Mouse (Mus musculus) heart, adult 2 months (tissue): ENCODE data around the gene Tmem211. TPM values are rescaled to one million over a fixed set of nuclear protein-coding genes. Genes with fewer than 3 reads are reported as not detected.

Experiments
- DNase-seq, 2 experiments: peaks; one replicate each; pipeline ENCODE4 v3.0.0; 2021
- H3K27ac ChIP-seq: fragments of 200-600 bp; 2 replicates; pipeline ENCODE4 v1.8.1; 2022
- H3K27me3 ChIP-seq: fragments of 200-500 bp; 2 replicates; pipeline ENCODE4 v1.6.1; 2012; ENCODE audit warnings: mild to moderate bottlenecking, low read length, inconsistent platforms, mixed read lengths; ENCODE audit not compliant: control insufficient read depth, insufficient read depth
- H3K36me3 ChIP-seq: fragments of 200-500 bp; 2 replicates; pipeline ENCODE4 v1.6.1; 2012; ENCODE audit warnings: low read length, inconsistent platforms; ENCODE audit not compliant: control insufficient read depth, insufficient read depth
- H3K4me1 ChIP-seq: fragments of 200-500 bp; 2 replicates; pipeline ENCODE4 v1.6.1; 2011; ENCODE audit warnings: low read length; ENCODE audit not compliant: control insufficient read depth, insufficient read depth
- H3K4me3 ChIP-seq: fragments of 200-600 bp; 2 replicates; pipeline ENCODE4 v1.8.1; 2022
- H3K79me2 ChIP-seq: fragments of 200-500 bp; replicated peaks from 2 replicates; pipeline ENCODE4 v1.6.1; 2012; ENCODE audit warnings: mild to moderate bottlenecking, inconsistent platforms, low read length, moderate library complexity, mixed read lengths; ENCODE audit not compliant: control insufficient read depth, insufficient read depth
- H3K9ac ChIP-seq: fragments of 200-500 bp; 2 replicates; pipeline ENCODE4 v1.6.1; 2012; ENCODE audit warnings: low read depth, mild to moderate bottlenecking, control low read depth, inconsistent platforms, low read length, mixed read lengths
- CTCF ChIP-seq: fragments of 200-600 bp; IDR thresholded peaks from 2 replicates; pipeline ENCODE4 v1.8.1; 2022; ENCODE audit warnings: antibody characterized with exemption, mild to moderate bottlenecking, moderate library complexity
- EP300 ChIP-seq: fragments of 200-500 bp; IDR thresholded peaks from 2 replicates; pipeline ENCODE4 v1.6.1; 2011; ENCODE audit warnings: low read depth, low read length, control low read depth; ENCODE audit not compliant: insufficient read depth
- POLR2A ChIP-seq: fragments of 200-500 bp; IDR thresholded peaks from 2 replicates; pipeline ENCODE4 v1.6.1; 2011; ENCODE audit warnings: mild to moderate bottlenecking, low read depth, low read length, control low read depth; ENCODE audit not compliant: insufficient read depth
- WGBS: fragments of 180-500 bp; shearing (Covaris S2); methylation state at CpG from one replicate; pipeline ENCODE4 v1.1.7; 2018; 5-methylcytosine and 5-hydroxymethylcytosine counted together
- intact Hi-C: fragments of 180-260 bp; cut with DNase I; formaldehyde crosslinking; loops from one replicate; pipeline ENCODE4 v1.15.1; 2025
- polyA plus RNA-seq: library from polyadenylated mRNA; depleted of rRNA; stranded (reverse); fragments of >200 nt; gene quantifications from 2 replicates; pipeline ENCODE4 v1.2.3, GENCODE M21; 2012
- total RNA-seq, 2 experiments: library from RNA; stranded (reverse); gene quantifications; 2 replicates each; pipeline ENCODE4 v1.2.3; 2021

The Tmem211 gene
- total and polyA plus RNA-seq, 3 experiments: not detected

DNA sequence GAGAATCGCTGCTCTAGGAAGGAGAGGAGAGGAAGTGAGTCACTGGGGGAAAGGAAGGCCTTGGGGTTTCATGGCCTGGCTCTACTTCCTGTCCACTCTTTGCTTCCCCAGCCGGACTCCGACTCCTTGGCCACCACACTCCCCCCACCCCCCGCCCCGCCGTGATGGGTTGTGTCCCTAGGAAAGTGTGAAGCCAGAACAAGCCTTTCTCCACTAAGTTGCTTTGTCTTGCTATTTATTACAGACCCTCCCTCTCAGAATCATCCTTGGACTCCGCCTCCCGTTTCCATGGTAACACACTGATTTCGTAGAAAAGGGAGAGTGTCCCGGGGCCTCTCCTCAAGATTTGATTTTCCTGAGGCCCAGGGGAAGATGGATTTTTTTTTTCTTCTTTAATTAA, 1.4 kb upstream of the Tmem211 start:
- whole genome bisulfite sequencing: 23% methylated on average over 10 of the region's 10 CpGs
- no peak for DNase-seq
- Histone ChIP-seq H3K27me3 (no peaks in the 10 kb centered on the region; the same call in 1 of the 2 replicates), H3K79me2 (no peaks in the 10 kb centered on the region), H3K4me3 (no peak overlapping the region), H3K9ac (no peak overlapping the region), H3K4me1 (peaks cover 13% of the 10 kb centered on the region), H3K36me3 (no peaks in the 10 kb centered on the region), H3K27ac (peak overlapping the region; percentile 41)
- TF ChIP-seq POLR2A: no peak
- TF ChIP-seq CTCF: no peak
- no peak for TF ChIP-seq EP300
- intact Hi-C loops: loop anchor here (10.0 kb wide), 1 partner anchor 350 kb away; no protein-coding TSS in a partner anchor

DNA sequence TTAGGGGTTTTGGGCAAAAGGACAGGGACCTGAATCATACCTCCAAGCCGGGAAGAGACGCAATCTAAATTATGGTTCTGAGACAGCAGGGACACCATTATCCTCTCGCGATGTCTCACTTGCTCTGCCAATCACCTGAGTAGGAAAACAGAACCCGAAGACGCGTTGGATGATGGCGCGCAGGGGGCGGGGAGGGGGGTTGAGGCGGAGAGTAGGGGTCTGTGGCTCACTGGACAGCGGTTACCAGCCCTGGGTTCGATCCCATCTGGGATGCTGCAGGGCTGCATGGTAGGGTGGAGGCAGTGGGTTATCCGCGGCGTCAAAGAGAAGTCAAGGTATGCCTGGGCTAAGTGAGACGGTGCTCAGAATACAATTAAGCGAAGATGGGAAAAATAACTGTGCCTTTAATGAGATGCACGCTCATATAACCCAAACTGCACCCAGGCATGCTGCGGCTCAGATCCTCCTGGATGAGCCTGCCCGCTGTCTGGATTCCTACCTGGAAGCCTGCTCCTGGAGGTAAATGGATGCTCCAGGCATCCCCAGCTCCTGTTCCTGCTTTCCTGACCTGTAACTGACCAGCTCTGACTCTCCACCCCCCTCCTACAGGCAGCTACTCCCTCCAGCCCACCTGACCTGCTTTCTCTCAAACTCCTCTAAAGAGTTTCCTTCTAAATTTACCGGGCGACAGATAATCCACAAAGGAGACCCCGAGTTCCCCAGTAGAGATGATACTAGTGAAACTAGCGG, 848 bp upstream of the Tmem211 start:
- intact Hi-C loops: loop anchor here (1.0 to 10.0 kb wide), 4 partner anchors 46 to 351 kb away; no protein-coding TSS in a partner anchor
- DNase-seq: no peak
- H3K27me3 ChIP-seq: no peaks in the 10 kb centered on the region; the same call in 1 of the 2 replicates
- H3K4me3 ChIP-seq: peak overlapping the region; percentile 25; the same call in 1 of the 2 replicates
- peaks cover 13% of the 10 kb centered on the region for H3K4me1 ChIP-seq
- WGBS: 29% methylated on average over 25 of the region's 25 CpGs
- TF ChIP-seq EP300 (no peak), POLR2A (no peak), CTCF (no peak)
- H3K9ac ChIP-seq: peak overlapping the region; percentile 22
- no peaks in the 10 kb centered on the region for H3K36me3 ChIP-seq
- peak overlapping the region; percentile 57 for H3K27ac ChIP-seq
- no peaks in the 10 kb centered on the region for H3K79me2 ChIP-seq

DNA sequence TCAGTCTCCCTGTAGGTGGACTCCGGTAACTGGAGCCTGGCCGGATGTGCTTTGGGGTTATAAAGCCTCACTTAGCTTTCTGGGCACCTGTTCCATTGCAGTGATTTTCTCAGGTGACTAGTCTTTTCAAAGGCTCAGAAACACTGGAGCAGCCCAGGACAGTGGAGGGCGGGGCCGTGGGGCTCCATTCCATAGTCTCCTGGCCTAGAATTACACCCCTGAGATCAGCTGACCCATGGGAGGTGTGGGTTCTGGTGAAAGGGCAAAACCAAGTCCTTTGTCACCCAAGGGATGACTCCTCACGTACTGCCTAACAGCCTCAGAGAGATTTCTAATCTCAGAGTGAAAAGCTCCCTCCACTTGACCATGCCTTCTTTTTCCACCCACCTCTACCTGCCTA, 3.5 kb downstream of the Tmem211 start:
- Histone ChIP-seq H3K36me3 (no peaks in the 10 kb centered on the region), H3K79me2 (no peaks in the 10 kb centered on the region), H3K27me3 (no peaks in the 10 kb centered on the region; the same call in 1 of the 2 replicates), H3K4me1 (peaks cover 8% of the 10 kb centered on the region), H3K9ac (no peak overlapping the region), H3K27ac (no peak overlapping the region), H3K4me3 (no peak overlapping the region)
- WGBS: 72% methylated on average over 5 of the region's 5 CpGs
- TF ChIP-seq CTCF (no peak), POLR2A (no peak), EP300 (no peak)
- intact Hi-C loops: no loop called here
- DNase-seq: no peak

DNA sequence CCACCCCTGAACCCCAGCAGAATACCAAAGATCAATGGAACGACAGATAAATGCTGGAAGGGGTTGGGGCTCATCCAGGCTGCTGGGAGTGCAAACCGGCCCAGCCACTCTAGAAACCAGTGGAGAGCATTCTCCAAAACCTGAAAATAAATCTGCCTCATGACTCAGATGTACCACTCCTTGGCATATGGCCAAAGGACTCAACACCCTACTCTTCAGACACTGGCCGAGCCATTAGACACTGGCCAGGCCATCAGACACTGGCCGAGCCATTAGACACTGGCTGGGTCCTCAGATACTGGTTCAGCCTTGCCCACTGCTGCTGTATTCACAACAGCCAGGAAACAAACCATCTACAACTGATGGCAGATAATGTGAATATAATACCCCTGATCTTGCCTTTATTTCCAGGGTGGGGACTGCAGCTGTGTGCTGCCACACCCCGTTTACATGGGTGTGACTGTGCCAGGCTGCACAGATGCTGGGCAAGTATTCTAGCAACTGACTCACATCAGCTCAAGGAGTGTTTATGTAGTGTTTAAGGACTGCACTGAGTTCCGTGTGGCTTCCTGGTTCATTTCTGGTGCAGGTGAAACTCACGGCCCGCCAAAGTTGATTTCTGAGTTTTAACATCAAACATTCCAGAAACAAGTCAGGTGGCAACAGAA, 22.7 kb downstream of the Tmem211 start:
- 55% methylated on average over 8 of the region's 8 CpGs for WGBS
- H3K36me3 ChIP-seq: no peaks in the 10 kb centered on the region
- no peak for TF ChIP-seq POLR2A
- no peak for TF ChIP-seq EP300
- no peak for TF ChIP-seq CTCF
- no peaks in the 10 kb centered on the region for H3K27me3 ChIP-seq
- no peak for DNase-seq
- H3K4me3 ChIP-seq: no peak overlapping the region
- H3K27ac ChIP-seq: no peak overlapping the region
- H3K79me2 ChIP-seq: no peaks in the 10 kb centered on the region
- no peak overlapping the region for H3K9ac ChIP-seq
- intact Hi-C loops: no loop called here
- H3K4me1 ChIP-seq: no peaks in the 10 kb centered on the region

DNA sequence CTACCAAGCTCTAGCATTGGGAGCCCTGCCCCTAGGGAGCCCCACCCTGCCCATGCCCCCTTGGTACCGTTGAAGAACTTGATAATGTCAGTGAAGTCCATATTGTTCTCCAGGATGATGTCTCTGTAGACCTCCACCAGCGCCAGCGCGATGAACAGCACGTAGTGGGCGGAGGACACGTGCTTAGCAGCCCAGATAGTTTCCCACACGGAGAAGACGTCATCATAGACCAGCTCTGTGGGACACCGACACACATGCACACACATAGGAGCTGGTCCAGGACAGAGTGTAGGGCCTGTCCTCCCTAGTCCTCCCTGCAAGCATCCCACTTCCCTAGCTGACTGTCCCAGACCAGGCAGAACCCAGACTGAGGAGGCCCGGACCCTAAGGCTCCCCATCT, 24.1 kb downstream of the Tmem211 start:
- Histone ChIP-seq H3K79me2 (no peaks in the 10 kb centered on the region), H3K4me1 (no peaks in the 10 kb centered on the region), H3K27ac (no peak overlapping the region), H3K36me3 (no peaks in the 10 kb centered on the region), H3K4me3 (no peak overlapping the region), H3K9ac (no peak overlapping the region), H3K27me3 (no peaks in the 10 kb centered on the region)
- intact Hi-C loops: no loop called here
- WGBS: 92% methylated on average over 11 of the region's 11 CpGs
- no peak for DNase-seq
- TF ChIP-seq EP300: no peak
- TF ChIP-seq CTCF: no peak
- TF ChIP-seq POLR2A: no peak

DNA sequence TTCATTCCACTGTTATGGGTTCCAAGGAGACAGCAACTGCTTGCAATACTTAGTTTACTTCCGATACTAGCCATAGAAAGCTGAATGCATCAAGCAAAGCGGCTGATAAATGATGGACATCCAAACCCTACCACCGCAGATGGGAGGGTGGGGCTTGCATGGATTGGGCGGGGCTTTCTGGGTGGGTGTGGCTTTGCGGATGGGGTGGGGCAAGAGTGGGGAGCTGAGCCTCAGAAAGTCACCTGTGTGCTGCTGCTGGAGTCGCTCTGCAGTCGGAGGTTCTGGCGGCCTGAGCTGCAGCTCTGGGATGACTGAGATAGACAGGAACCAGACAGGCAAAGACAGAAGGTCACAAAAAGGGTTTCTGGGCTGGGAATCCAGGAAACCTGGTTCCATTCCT, 38.9 kb downstream of the Tmem211 start:
- 78% methylated on average over 8 of the region's 8 CpGs for WGBS
- no peaks in the 10 kb centered on the region; the same call in 1 of the 2 replicates for H3K4me1 ChIP-seq
- no peaks in the 10 kb centered on the region for H3K36me3 ChIP-seq
- no peak overlapping the region for H3K9ac ChIP-seq
- H3K27ac ChIP-seq: no peak overlapping the region
- intact Hi-C loops: no loop called here
- TF ChIP-seq EP300 (no peak), POLR2A (no peak), CTCF (no peak)
- H3K27me3 ChIP-seq: no peaks in the 10 kb centered on the region
- H3K4me3 ChIP-seq: no peak overlapping the region
- no peak for DNase-seq
- no peaks in the 10 kb centered on the region for H3K79me2 ChIP-seq
